Mouse (Mus musculus): Measurements from ENCODE around the gene Cd300ld.
"Not testable (repeated sequence)": the region's sequence is repeated elsewhere in the genome, so short reads cannot be mapped to it uniquely, and the experiment has no call there.

Gene Cd300ld

DNA sequence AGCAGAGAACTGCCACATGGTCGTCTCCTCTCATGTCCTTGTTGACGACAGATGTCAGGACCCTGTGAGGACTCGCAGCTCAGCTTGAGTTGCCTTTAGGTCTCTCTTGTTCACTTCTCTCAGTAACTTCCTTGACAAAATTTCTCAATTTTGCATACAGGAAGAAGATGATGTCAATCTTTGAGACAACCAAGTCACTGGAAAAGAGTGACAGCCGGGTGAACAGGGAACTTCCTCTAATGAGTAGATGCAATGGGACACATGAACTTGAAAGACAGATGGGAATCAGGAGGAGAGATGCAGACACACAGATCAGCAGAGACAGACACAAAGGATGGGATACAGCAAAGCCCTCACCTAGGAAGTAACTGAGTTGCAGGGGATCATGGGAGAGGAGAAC, at the start of gene Cd300ld:
Gene Cd300ld, minus strand, starts transcription at position 130 of the 400 bp plus-strand sequence.
- no peak for DNase-seq

DNA sequence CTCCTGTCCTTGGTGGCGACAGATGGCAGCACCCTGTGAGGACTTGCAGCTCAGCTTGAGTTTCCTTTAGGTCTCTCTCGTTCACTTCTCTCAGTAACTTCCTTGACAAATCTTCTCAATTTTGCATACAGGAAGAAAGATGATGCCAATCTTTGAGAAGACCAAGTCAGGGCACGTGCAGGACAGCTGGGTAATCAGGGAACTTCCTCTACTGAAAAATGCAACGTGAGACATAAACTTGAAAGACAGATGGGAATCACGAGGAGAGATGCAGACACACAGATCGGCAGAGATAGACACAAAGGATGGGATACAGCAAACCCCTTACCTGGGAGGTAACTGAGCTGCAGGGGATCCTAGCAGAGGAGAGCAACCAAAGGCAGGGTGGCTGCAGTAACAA, 47.9 kb upstream of the Cd300ld start, which contains the start of gene Cd300ld5:
Gene Cd300ld5, minus strand, starts transcription at position 101 of the 400 bp plus-strand sequence.
- not testable (repeated sequence) for DNase-seq

DNA sequence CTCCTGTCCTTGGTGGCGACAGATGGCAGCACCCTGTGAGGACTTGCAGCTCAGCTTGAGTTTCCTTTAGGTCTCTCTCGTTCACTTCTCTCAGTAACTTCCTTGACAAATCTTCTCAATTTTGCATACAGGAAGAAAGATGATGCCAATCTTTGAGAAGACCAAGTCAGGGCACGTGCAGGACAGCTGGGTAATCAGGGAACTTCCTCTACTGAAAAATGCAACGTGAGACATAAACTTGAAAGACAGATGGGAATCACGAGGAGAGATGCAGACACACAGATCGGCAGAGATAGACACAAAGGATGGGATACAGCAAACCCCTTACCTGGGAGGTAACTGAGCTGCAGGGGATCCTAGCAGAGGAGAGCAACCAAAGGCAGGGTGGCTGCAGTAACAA, 37.2 kb upstream of the Cd300ld start, which contains the start of gene Cd300ld4:
Gene Cd300ld4, minus strand, starts transcription at position 101 of the 400 bp plus-strand sequence.
- not testable (repeated sequence) for DNase-seq

DNA sequence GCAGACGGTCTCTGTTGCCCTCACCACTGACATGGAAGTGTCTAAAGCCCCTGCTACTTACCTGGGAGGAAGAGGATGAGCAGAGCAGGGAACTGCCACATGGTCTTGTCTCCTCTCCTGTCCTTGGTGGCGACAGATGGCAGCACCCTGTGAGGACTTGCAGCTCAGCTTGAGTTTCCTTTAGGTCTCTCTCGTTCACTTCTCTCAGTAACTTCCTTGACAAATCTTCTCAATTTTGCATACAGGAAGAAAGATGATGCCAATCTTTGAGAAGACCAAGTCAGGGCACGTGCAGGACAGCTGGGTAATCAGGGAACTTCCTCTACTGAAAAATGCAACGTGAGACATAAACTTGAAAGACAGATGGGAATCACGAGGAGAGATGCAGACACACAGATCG, 26.4 kb upstream of the Cd300ld start, which contains the start of gene Cd300ld2:
Gene Cd300ld2, minus strand, starts transcription at position 101 of the 400 bp plus-strand sequence.
- DNase-seq = not testable (repeated sequence)

DNA sequence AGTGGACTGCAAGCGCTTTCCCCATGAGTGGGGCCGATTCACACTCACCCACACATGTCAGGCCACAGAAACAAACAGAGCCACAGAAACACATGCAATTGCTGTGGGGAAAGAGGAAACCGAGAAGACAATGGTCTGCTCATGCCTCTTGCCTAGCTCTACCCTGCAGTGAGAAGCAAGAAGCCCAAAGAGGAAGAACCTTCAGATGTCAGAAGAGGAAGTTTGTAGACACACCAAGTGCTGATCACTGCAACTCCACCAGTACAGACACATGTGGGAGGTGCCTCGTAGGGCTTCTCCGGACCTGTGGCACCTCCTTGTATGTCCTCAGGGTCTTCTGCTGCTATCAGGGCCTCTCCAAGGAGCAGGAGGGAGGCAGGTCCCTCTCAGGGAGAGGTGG, 14.3 kb upstream of the Cd300ld start:
- no peak for DNase-seq

DNA sequence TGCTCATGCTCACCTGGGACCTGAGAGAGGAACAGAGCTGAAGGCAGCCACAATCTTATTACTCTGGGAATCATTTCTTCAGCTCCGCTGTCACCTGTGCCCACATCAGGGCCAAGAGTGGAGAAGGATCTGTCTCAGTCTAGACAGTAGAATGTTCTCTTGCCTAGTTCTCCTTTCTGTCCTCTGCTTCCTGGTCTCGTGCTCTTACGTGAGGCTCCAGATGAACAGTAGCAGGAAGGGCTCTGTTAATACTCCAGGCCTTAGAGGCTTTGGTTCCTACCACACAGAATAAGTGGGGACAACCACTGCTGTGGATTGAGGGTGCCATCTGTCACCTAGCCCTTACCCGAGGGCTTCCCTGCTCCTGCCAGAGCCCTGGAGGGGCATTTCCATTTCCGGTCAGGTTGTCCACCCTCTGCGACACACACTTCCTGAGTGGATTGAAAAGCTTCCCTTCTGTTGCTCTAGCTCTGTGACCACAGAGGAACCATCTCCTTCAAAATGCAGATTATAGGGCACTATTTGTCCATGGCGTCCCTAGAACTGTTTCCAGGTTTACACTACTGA, 11.8 kb upstream of the Cd300ld start, which contains the start of gene Cd300c2:
Gene Cd300c2, minus strand, starts transcription at position 407 of the 567 bp plus-strand sequence.
- DNase-seq = no peak

DNA sequence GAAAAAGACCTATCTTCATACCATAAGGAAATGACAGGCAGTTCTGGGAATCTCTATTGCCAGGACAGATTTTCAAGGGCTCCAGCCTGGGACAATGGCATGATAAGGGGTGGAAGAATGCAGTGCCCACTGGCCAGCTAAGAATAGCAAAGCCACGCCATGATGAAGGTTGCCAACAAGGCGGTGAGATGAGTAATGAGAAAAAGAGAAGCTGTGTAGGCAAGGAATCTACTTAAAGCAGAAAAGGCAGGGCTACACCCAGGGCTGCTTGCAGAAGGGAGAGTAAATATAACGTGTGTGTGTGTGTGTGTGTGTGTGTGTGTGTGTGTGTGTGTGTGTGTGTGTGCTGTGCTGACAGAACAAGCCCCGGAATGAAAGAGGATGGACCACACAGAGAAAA, 7.9 kb downstream of the Cd300ld start:
- DNase-seq = no peak

DNA sequence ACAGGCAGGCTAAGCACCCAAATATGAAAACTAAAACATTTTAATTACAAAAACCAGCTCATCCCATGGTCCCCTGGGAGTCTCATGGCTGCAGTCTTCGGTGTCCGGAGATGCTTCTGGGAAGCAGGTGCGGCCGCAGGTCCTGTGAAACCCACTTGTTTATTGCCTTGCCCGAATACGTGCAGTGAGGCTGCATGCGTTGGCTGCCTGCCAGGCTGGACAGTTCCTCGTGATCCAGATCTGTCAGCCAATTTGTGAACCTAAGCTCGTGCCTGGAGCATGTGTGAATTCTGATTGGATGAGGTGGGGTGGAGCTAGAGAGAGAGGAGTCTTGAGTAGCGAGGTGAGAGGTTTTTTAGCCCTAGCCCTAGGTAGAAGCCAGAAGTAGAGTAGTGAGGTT, 17.0 kb downstream of the Cd300ld start:
- DNase-seq = no peak

DNA sequence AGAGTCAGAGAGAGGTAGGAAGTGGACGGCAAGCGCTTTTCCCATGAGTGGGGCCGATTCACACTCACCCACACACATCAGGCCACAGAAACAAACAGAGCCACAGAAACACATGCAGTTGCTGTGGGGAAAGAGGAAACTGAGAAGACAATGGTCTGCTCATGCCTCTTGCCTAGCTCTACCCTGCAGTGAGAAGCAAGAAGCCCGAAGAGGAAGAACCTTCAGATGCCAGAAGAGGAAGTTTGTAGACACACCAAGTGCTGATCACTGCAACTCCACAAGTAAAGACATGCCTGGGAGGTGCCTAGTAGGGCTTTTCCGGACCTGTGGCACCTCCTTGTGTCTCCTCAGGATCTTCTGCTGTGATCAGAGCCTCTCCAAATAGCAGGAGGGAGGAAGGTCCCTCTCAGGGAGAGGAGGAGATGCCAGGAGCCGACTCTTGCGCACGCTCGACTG, 20.9 kb downstream of the Cd300ld start, which contains the start of gene Cd300c:
Gene Cd300c, minus strand, starts transcription at position 406 of the 456 bp plus-strand sequence.
- no peak for DNase-seq

DNA sequence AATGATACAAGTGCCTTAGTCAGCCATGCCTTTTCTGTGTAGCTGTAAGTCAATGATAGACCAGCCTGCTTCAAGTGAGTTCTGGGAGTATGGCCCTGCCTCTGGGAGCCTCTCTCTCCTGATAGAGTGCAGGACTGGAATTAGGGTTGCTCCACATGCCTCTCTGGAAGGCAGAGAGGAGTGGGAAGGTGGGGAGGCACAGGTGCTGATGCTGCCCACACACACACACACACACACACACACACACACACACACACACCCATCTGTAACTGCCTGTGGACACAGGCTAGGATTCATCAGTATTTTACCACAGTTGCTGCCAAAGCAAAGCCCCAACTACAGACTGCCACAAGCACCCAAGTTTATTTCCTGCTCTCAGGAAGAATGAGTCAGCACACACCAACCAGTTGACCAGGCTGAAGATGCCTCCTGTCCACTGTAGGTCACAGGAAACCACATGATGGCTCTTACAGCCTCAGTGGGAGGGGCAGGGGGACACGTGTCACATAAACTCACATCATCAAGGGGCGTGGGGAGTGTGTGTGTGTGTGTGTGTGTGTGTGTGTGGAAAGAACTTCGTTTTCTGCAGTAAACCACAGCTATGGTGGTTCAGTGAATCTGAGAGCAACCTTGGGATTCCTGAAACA, 24.4 kb downstream of the Cd300ld start:
- no peak for DNase-seq

DNA sequence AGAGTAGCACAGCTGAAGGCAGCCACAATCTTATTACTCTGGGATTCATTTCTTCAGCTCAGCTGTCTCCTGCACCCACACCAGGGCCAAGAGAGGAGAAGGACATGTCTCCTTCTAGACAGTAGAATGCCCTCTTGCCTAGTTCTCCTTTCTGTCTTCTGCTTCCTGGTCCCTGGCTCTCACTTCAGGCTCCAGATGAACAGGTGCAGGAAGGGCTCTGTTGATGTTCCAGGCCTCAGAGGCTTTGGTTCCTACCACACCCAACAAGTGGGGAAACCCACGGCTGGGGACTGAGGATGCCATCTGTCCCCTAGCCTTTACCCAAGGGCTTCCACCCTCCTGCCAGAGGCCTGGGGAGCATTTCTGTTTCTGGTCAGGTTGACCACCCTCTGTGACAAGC, 29.4 kb downstream of the Cd300ld start:
- DNase-seq = no peak

DNA sequence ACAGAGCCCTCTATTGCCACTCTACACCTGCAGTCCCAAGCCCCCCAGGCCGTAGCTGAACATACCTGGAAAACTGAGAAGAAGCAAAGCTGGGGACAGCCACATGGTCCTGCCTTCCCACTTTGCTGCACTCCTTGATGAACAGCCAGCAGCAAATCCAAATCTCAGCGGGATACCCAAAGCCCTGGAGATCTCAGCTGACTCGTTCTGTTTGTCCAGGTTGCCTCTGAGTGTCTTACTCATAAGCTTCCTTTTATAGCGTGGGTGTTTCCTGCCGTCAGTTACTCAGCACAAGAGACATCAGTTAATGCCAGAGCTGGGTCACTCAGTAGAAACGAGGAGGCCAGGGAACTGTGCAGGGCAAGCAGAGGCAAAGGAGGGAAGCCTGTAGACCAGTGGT, 55.6 kb downstream of the Cd300ld start, which contains the start of gene Cd300lb:
Gene Cd300lb, minus strand, starts transcription at position 243 of the 400 bp plus-strand sequence.
- DNase-seq = no peak

DNA sequence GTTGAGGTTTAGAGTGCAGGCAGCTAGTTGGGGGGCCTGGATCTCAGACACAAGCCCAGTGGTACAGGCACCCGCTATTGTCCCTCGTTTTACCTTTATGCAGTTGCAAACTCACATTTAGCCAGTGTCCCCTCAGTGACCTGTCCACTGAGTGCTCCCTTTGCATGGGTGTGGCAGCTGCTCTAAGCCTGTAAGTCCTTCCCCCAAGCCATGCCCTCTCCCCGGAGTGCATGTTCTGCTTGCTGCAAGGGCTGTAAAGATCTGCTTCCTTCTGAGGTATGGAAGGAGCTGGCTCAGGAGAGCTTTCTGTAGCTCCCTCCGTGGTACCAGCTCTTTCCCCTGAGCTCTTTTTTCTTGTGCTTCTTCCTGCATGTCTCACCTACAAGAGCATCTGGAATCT, 56.1 kb downstream of the Cd300ld start:
- DNase-seq = no peak

All from thymus, postnatal 14 days (tissue).